Mouse (Mus musculus) gastrocnemius, postnatal 25 days (tissue): ENCODE data around the gene Tnk2. TPM values are rescaled to one million over a fixed set of nuclear protein-coding genes. Genes with fewer than 3 reads are reported as not detected.

Experiments used
- DNase-seq: peaks from one replicate; pipeline ENCODE4 v3.0.0; 2022
- total RNA-seq, 2 experiments: library from RNA; stranded (reverse); gene quantifications; 1 replicate in 1 of 2; 2 replicates in 1 of 2; pipeline ENCODE4 v1.2.3; 2021

Gene Tnk2
- total RNA-seq, 2 experiments from 2014 or later = 35.7 to 41.4 TPM

- DNase-seq = peak; percentile 59
These were observed 16.4 kb downstream of the Tnk2 start for GRCm38 (mm10) chr16:32660095-32660494.

DNA sequence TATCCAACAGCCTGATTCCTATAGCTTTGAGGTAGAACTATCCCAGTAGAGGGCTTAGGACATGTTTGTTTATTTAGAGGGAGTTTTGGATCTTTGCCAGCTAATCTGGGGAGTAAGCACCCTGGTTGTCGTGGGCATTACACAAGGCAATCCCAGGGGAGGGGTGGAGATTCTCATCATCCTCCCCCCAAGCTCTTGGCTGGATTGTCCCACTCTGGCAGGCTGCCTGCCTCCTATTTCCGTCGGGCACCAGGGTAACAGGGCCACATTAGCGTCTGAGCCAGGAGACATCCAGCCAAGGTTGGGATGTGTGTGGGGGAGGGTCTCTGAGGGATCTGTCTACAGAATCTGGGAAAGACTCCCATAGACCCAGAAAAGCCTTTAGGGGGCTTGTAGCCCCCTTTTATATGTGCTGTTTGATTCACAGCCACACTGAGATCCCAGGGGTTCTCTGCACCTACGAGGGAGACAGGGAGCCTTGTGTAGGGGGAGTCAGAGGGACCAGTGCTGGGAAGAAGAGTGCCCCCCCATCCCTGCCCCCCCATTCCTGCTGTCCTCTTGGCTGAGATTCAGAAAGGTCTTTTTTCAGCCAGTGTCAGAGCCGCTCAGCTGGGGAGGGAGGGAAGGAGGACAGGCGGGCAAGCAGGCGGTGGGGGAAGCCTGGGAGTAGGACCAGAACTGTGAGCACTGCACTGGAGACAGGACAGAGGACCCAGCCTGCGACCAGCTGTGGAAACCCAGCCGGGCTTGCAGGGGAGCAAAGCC, 17.1 kb downstream of the Tnk2 start:
- peak; percentile 74 for DNase-seq

- peak; percentile 29 for DNase-seq
These were observed 17.8 kb downstream of the Tnk2 start for GRCm38 (mm10) chr16:32661493-32661921.

- DNase-seq = no peak
These were observed 18.7 kb downstream of the Tnk2 start for GRCm38 (mm10) chr16:32662372-32662771.

DNA sequence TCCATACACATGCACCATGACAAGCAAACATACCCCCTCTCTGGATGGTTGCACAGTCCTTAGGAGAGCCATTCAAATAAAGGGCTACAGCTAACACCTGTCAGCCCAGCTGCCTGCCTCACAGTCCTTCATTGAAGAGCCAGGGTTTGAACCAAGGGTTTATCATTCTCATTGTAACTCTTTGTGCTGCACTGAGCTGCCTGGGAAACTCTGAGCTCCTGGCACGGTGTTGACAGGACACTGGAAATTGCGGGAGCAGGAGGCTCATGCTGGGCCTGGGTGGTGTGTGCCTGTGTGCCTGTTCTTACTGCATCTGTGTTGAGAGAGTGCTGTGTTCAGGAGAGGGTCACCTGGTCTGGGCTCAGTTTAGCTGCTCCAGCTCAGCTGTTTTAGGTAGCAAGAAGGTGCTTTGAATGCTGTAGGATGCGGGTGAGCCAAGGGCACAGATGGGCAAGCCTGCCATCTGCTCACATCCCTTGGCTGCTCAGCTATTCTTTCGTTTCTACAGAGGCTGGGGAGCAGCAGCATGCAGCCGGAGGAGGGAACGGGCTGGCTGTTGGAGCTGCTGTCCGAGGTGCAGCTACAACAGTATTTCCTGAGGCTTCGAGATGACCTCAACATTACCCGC, 19.7 kb downstream of the Tnk2 start:
- peak; percentile 3 for DNase-seq

DNA sequence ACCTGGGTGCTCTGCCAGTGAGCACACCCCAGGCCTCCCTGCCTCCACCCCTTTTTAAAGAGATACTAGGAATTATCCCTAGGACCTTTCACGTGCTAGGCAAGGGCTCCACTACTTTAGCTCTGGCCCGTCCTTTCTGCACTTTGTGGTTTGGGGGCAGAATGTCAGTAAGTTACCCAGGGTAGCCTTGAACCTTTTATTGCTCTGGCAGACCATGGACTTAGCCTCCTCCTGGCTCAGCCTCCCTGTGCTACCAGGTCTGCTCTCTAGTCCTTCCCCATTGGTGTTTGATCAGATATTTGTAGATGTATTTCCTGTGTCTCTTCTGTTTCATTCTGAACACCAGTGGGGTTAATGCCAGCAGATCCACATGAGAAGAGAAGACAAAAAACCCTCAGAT, 20.5 kb downstream of the Tnk2 start:
- no peak for DNase-seq

- peak; percentile 58 for DNase-seq
These were observed 22.4 kb downstream of the Tnk2 start for GRCm38 (mm10) chr16:32665851-32666665.

DNA sequence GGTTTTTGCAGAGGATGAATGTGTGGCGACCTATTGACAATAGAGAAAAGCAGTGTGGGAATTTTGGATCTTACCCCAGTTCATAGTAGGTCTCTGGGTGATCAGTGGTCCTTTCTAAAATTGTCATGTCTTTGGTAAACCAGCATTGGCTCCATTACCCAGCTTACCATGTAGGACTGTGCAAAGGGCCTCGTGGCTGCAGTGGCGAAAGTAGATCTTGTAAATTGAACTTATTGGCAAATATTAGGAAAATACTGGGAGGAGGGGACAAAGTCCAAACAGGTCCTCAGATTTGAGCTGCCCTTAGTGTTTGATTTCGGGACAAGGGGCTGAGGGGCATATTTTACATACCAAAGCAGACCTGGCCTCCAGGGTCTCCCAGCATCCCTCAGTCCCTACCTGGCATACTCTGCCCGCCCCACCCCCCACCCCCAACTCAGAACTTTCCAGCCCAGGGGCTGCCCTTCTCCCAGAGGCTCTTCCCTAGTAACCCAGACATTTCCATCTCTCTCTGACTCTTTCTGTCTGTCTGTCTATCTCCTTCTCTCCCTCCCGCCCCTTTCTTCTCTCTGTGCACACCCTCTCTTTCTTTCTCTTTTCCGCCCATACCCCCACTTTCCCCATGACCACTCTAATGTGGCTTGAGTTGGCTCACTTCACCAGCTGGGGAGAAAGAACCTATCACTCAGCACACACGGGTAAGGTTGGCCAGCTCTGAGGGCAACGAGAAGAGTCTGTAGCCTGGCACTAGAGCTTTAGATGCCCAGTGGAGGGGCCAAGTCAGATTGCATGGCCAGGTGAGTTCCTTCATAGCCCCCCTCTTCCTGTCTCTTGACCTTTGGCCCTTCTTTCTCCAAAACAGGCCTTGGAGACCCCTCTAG, 23.2 kb downstream of the Tnk2 start:
- DNase-seq = no peak

- DNase-seq = peak; percentile 61
These were observed 23.8 kb downstream of the Tnk2 start for GRCm38 (mm10) chr16:32667552-32667872.

DNA sequence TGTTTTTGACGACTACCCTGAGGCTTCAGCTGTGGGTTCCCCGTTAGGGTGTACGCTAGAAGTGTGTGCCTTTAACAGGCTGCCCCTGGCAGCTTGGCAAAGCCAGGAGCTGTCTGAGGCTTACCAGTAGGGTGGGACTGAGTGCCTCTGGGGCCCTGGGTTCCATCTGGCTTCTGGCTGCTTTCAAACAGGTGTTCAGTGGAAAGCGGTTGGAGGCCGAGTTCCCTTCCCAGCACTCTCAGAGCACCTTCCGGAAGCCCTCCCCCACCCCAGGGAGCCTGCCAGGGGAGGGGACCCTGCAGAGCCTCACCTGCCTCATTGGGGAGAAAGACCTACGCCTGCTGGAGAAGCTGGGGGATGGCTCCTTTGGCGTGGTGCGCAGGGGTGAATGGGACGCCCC, 24.4 kb downstream of the Tnk2 start:
- no peak for DNase-seq

GRCm38 (mm10) chr16:32668472-32668871, 24.8 kb downstream of the Tnk2 start:
- peak; percentile 36 for DNase-seq

- DNase-seq = no peak
These were observed 25.6 kb downstream of the Tnk2 start for GRCm38 (mm10) chr16:32669243-32669642.

- no peak for DNase-seq
These were observed 26.9 kb downstream of the Tnk2 start for GRCm38 (mm10) chr16:32670354-32671124.

GRCm38 (mm10) chr16:32671206-32671887, 27.7 kb downstream of the Tnk2 start:
- no peak for DNase-seq

DNA sequence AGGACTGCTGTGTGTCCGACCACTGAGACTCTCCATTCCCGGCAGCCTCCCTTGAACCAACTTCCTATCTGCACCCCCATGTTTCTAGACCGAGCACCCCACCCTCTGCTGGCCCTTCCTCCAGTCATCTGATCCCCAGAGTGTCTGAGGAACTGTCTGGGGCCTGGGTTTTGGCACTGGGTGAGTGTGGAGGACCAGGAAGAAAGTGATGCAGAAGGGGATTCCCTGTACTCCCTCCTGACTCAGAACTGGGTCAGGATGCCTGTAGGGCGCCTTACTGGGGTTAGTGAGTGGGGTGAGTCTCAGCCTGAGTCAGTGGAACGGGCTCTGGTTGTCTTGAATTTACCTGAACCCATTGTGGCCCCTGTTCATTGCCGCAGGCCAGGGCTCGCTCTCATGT, 28.6 kb downstream of the Tnk2 start:
- no peak for DNase-seq

- peak; percentile 68 for DNase-seq
These were observed 29.3 kb downstream of the Tnk2 start for GRCm38 (mm10) chr16:32672861-32673560.

DNA sequence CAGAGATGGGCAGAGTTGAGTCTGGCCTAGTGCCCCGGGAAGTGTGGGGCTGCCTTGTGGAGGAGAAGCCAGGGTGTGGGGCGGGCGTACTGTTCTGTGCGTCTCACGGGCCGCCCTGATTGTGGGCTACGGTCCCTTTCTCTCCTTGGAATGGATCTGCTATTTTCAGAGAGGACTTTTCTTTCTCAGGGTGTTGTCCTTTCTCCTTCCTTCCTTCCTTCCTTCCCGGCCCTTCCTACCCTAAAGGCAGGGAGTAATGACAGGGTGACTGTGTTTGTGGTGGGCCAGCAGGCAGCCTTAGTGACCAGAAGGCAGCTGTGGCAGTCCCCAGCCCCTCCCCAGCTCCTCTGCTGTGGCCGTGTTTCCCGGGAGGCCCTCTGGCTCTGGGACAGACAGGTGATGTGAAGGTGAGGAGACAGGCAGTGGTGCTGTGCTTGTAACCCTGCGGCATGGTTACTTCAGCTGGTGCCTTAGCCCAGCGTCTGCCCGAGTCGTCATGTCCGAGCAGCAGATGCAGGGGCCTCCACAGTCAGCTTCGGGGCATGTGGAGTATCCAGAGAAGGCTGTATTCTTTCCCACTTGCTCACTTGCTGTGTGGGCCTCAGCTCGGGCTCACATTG, 30.6 kb downstream of the Tnk2 start:
- peak; percentile 3 for DNase-seq

GRCm38 (mm10) chr16:32677040-32677700, 33.5 kb downstream of the Tnk2 start:
- no peak for DNase-seq

- no peak for DNase-seq
These were observed 34.2 kb downstream of the Tnk2 start for GRCm38 (mm10) chr16:32677903-32678302.
